Mouse (Mus musculus) mesoderm, embryonic 11.5 days (tissue): ENCODE results near the gene Olfr930.

Experiments
- DNase-seq: peaks from one replicate; pipeline ENCODE4 v3.0.0-alpha.2; 2012; ENCODE audit warnings: low read depth, low spot score

Olfr930 gene

GRCm38 (mm10) chr9:38929509-38929908 lies at the start of gene Olfr930:
Gene Olfr930, plus strand, starts transcription at chr9:38929809.
- DNase-seq, result no peak

DNA sequence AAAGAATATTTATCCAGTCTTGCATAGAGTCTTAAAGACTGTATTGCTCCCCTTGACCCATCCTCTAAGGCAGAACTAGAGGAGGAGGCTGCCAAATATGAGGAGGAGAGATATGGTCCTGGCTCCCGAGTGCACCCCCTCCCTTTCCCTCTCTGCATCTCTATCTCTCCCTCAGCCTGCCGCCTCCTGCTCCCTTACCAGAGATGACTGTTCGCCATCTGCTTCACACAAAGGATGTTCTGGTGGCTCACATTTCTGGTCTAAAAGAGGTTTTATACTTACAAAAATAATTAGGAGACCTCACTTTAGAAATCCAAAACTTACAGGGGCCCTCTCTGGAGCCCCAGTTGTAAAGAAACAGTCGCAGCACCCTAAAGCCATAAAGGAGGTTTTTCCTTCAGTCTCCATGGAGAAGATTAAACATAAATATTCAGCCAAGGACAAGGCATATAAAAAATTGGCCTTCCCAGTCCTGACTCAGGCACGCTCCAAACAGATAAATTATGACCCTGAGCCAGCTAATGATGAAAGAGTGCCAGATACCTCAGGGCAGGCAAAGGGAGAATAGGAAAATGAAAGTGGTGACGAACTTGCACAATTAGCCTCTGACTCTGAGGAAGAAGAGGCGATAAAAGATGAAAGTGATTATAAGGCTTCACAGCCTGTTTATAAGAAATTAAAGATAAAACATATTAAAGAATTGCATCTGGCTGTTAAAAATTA lies 24.0 kb downstream of the Olfr930 start:
- peak; percentile 13 for DNase-seq

GRCm38 (mm10) chr9:38954124-38954416 lies 24.5 kb downstream of the Olfr930 start:
- DNase-seq, result peak; percentile 33

GRCm38 (mm10) chr9:38972013-38972412 lies 42.4 kb downstream of the Olfr930 start, which contains the start of gene Olfr933:
Gene Olfr933, plus strand, starts transcription at chr9:38972313.
- DNase-seq, result no peak
